Mouse (Mus musculus) erythroblast, adult 5-6 weeks (primary cell): Measurements from ENCODE around the gene Foxe3. TPM values are rescaled to one million over a fixed set of nuclear protein-coding genes. Genes with fewer than 3 reads are reported as not detected.

Experiments used
- ATAC-seq: replicated peaks from 2 replicates; pipeline ENCODE4 v1.8.0; 2016; ENCODE audit warnings: moderate number of reproducible peaks, mild to moderate bottlenecking, moderate TSS enrichment, inconsistent platforms; ENCODE audit not compliant: poor library complexity, low FRiP score, severe bottlenecking
- total RNA-seq, 2 experiments: library from RNA; stranded (forward) in 1 of 2; stranded (reverse) in 1 of 2; fragments of 150-400 nt in 1 of 2; fragments of 200-764, 138-1000 nt in 1 of 2; gene quantifications; 2 replicates each; pipeline versions ENCODE4 v1.2.3 to v1.2.4; 2015 to 2017; ENCODE audit warnings: low replicate concordance in 2 of 2

The Foxe3 gene
- total RNA-seq, 2 experiments from 2014 or later: not detected

GRCm38 (mm10) chr4:114924971-114925916 is 569 bp downstream of the Foxe3 start:
- no peak for ATAC-seq

GRCm38 (mm10) chr4:114917091-114917490 is 8.7 kb downstream of the Foxe3 start:
- ATAC-seq: 0 out of 2 replicates have a peak, but pooled peaks have one; percentile 62

GRCm38 (mm10) chr4:114916056-114916455 is 9.8 kb downstream of the Foxe3 start:
- no peak for ATAC-seq

- no peak for ATAC-seq
These were observed 12.2 kb downstream of the Foxe3 start for GRCm38 (mm10) chr4:114913594-114913962.

GRCm38 (mm10) chr4:114912705-114913593 is 12.9 kb downstream of the Foxe3 start:
- ATAC-seq: no peak

- peak; percentile 66 for ATAC-seq
These were observed 16.0 kb downstream of the Foxe3 start for GRCm38 (mm10) chr4:114909602-114910484.

GRCm38 (mm10) chr4:114908829-114909601 is 16.8 kb downstream of the Foxe3 start, which contains the start of gene Foxd2:
TSS of gene Foxd2 (minus strand) at chr4:114908873.
- ATAC-seq: peak; percentile 88

GRCm38 (mm10) chr4:114907951-114908828 is 17.6 kb downstream of the Foxe3 start:
- ATAC-seq: no peak

- ATAC-seq: no peak
These were observed 18.5 kb downstream of the Foxe3 start for GRCm38 (mm10) chr4:114907056-114907917.

GRCm38 (mm10) chr4:114905969-114906680 is 19.7 kb downstream of the Foxe3 start:
- no peak for ATAC-seq

- no peak for ATAC-seq
These were observed 20.3 kb downstream of the Foxe3 start for GRCm38 (mm10) chr4:114905501-114905900.

- no peak for ATAC-seq
These were observed 22.4 kb downstream of the Foxe3 start for GRCm38 (mm10) chr4:114903422-114903782.

- no peak for ATAC-seq
These were observed 23.0 kb downstream of the Foxe3 start for GRCm38 (mm10) chr4:114902641-114903421.

- ATAC-seq: no peak
These were observed 24.0 kb downstream of the Foxe3 start for GRCm38 (mm10) chr4:114901643-114902351.
